Mouse (Mus musculus) thymus, postnatal 25 days (tissue): Measurements from ENCODE around the gene Tnip1.
"Not testable (repeated sequence)": the region's sequence is repeated elsewhere in the genome, so short reads cannot be mapped to it uniquely, and the experiment has no call there.

Experiments
- DNase-seq: peaks from one replicate; pipeline ENCODE4 v3.0.0; 2022

The Tnip1 gene

GRCm38 (mm10) chr11:54971365-54972048 lies 8.8 kb upstream of the Tnip1 start:
- DNase-seq = no peak

- no peak for DNase-seq
Observed at GRCm38 (mm10) chr11:54965234-54965633, 2.5 kb upstream of the Tnip1 start.

- no peak for DNase-seq
Observed at GRCm38 (mm10) chr11:54961921-54962320, 796 bp downstream of the Tnip1 start.

GRCm38 (mm10) chr11:54961164-54961850 lies 1.4 kb downstream of the Tnip1 start:
- DNase-seq = no peak

- no peak for DNase-seq
Observed at GRCm38 (mm10) chr11:54960251-54960650, 2.5 kb downstream of the Tnip1 start.

GRCm38 (mm10) chr11:54958571-54959073 lies 4.1 kb downstream of the Tnip1 start:
- DNase-seq = peak; percentile 59

- not testable (repeated sequence) for DNase-seq
Observed at GRCm38 (mm10) chr11:54957708-54958107, 5.0 kb downstream of the Tnip1 start.

GRCm38 (mm10) chr11:54956912-54957311 lies 5.8 kb downstream of the Tnip1 start:
- peak; percentile 47 for DNase-seq

GRCm38 (mm10) chr11:54955735-54956480 lies 6.8 kb downstream of the Tnip1 start:
- DNase-seq = peak; percentile 99

GRCm38 (mm10) chr11:54955400-54955734 lies 7.3 kb downstream of the Tnip1 start:
- DNase-seq = not testable (repeated sequence)

GRCm38 (mm10) chr11:54954716-54955115 lies 8.0 kb downstream of the Tnip1 start:
- no peak for DNase-seq

GRCm38 (mm10) chr11:54953993-54954446 lies 8.7 kb downstream of the Tnip1 start:
- no peak for DNase-seq

- no peak for DNase-seq
Observed at GRCm38 (mm10) chr11:54952651-54953050, 10.1 kb downstream of the Tnip1 start.

- no peak for DNase-seq
Observed at GRCm38 (mm10) chr11:54950684-54951083, 12.0 kb downstream of the Tnip1 start.

GRCm38 (mm10) chr11:54949717-54950116 lies 13.0 kb downstream of the Tnip1 start:
- DNase-seq = no peak

- no peak for DNase-seq
Observed at GRCm38 (mm10) chr11:54944702-54945101, 18.0 kb downstream of the Tnip1 start.

GRCm38 (mm10) chr11:54940056-54940455 lies 22.7 kb downstream of the Tnip1 start:
- DNase-seq = no peak

GRCm38 (mm10) chr11:54939501-54939900 lies 23.2 kb downstream of the Tnip1 start:
- no peak for DNase-seq

GRCm38 (mm10) chr11:54936771-54937140 lies 26.0 kb downstream of the Tnip1 start:
- DNase-seq = no peak

- DNase-seq = no peak
Observed at GRCm38 (mm10) chr11:54936035-54936770, 26.5 kb downstream of the Tnip1 start.

GRCm38 (mm10) chr11:54934198-54934597 lies 28.5 kb downstream of the Tnip1 start:
- DNase-seq = no peak

- no peak for DNase-seq
Observed at GRCm38 (mm10) chr11:54932540-54932939, 30.2 kb downstream of the Tnip1 start.
